Mouse (Mus musculus) kidney, embryonic 16.5 days (tissue): ENCODE results near the gene Runx1. TPM values are rescaled to one million over a fixed set of nuclear protein-coding genes. Genes with fewer than 3 reads are reported as not detected.

ENCODE experiments used
- ATAC-seq: fragments of 200-750 bp; cut with Nextera tagmentation; 2 replicates; pipeline ENCODE4 v1.8.0; 2017; ENCODE audit warnings: moderate TSS enrichment; ENCODE audit not compliant: low FRiP score, low TSS enrichment
- H3K27ac ChIP-seq: fragments of 300-500 bp; sonication (generic); 2 replicates; pipeline ENCODE4 v1.5.1; 2014; ENCODE audit warnings: low read length
- H3K27me3 ChIP-seq: fragments of 300-500 bp; sonication (generic); 2 replicates; pipeline ENCODE4 v1.6.1; 2014; ENCODE audit warnings: low read length, control low read depth, mixed read lengths; ENCODE audit not compliant: insufficient read depth
- H3K36me3 ChIP-seq: fragments of 300-500 bp; sonication (generic); 2 replicates; pipeline ENCODE4 v1.6.1; 2014; ENCODE audit warnings: low read length, control low read depth, mixed read lengths; ENCODE audit not compliant: insufficient read depth
- H3K4me1 ChIP-seq: fragments of 300-500 bp; sonication (generic); 2 replicates; pipeline ENCODE4 v1.6.1; 2014; ENCODE audit warnings: low read length, control low read depth, mixed read lengths; ENCODE audit not compliant: insufficient read depth
- H3K4me2 ChIP-seq: fragments of 300-500 bp; sonication (generic); replicated peaks from 2 replicates; pipeline ENCODE4 v1.6.1; 2014; ENCODE audit warnings: low read depth, low read length
- H3K4me3 ChIP-seq: fragments of 300-500 bp; sonication (generic); 2 replicates; pipeline ENCODE4 v1.5.1; 2014; ENCODE audit warnings: mild to moderate bottlenecking, low read length
- H3K9ac ChIP-seq: fragments of 300-500 bp; sonication (generic); replicated peaks from 2 replicates; pipeline ENCODE4 v1.6.1; 2014; ENCODE audit warnings: low read length
- H3K9me3 ChIP-seq: fragments of 300-500 bp; sonication (generic); 2 replicates; pipeline ENCODE4 v1.6.1; 2016; ENCODE audit warnings: low read length, control low read depth
- WGBS: fragments of 180-500 bp; shearing (Covaris S2); extraction: QIAGEN DNeasy Blood & Tissue Kit; methylation state at CpG from one replicate; pipeline ENCODE4 v1.1.7; 2014; 5-methylcytosine and 5-hydroxymethylcytosine counted together
- polyA plus RNA-seq: library from polyadenylated mRNA; unstranded; fragments of >200 nt; fragmentation: Nextera tagmentation; extraction: Ambion mirVana; gene quantifications from 2 replicates; pipeline ENCODE4 v1.2.1, GENCODE M21; 2015

Gene Runx1
- polyA plus RNA-seq, 1 experiment from 2014 or later: 1.6 TPM

GRCm38 (mm10) chr16:92827663-92828307, 1.8 kb upstream of the Runx1 start:
- no peak overlapping the region for H3K4me2 ChIP-seq

GRCm38 (mm10) chr16:92826683-92827082, 734 bp upstream of the Runx1 start:
- Histone ChIP-seq H3K9ac (no peak overlapping the region), H3K36me3 (no peaks in the 10 kb centered on the region), H3K27ac (no peak overlapping the region), H3K4me1 (peaks cover 18% of the 10 kb centered on the region), H3K9me3 (no peaks in the 10 kb centered on the region), H3K27me3 (no peaks in the 10 kb centered on the region), H3K4me3 (no peak overlapping the region), H3K4me2 (no peak overlapping the region)
- 90% methylated on average over 6 of the region's 6 CpGs for WGBS
- ATAC-seq: no peak

More at GRCm38 (mm10) chr16:92827663-92828307, 1.8 kb upstream of the Runx1 start:
- H3K9me3 ChIP-seq: no peaks in the 10 kb centered on the region
- no peak overlapping the region for H3K4me3 ChIP-seq
- no peak overlapping the region for H3K27ac ChIP-seq
- H3K9ac ChIP-seq: no peak overlapping the region
- ATAC-seq: no peak
- peaks cover 17% of the 10 kb centered on the region for H3K4me1 ChIP-seq
- no peaks in the 10 kb centered on the region for H3K27me3 ChIP-seq
- WGBS: 62% methylated on average over 7 of the region's 7 CpGs
- no peaks in the 10 kb centered on the region for H3K36me3 ChIP-seq

- no peak for ATAC-seq
- H3K27ac ChIP-seq: no peak overlapping the region
- H3K27me3 ChIP-seq: no peaks in the 10 kb centered on the region
- H3K9ac ChIP-seq: no peak overlapping the region
- peaks cover 12% of the 10 kb centered on the region; the same call in 1 of the 2 replicates for H3K4me1 ChIP-seq
- H3K4me3 ChIP-seq: no peak overlapping the region
- no peak overlapping the region for H3K4me2 ChIP-seq
- WGBS: 86% methylated on average over 18 of the region's 18 CpGs
- H3K9me3 ChIP-seq: no peaks in the 10 kb centered on the region
- H3K36me3 ChIP-seq: no peaks in the 10 kb centered on the region
Observed at GRCm38 (mm10) chr16:92825204-92825843, 625 bp downstream of the Runx1 start.

GRCm38 (mm10) chr16:92824723-92825203, 1.2 kb downstream of the Runx1 start:
- Histone ChIP-seq H3K9ac (no peak overlapping the region), H3K36me3 (no peaks in the 10 kb centered on the region), H3K9me3 (no peaks in the 10 kb centered on the region), H3K4me1 (peaks cover 9% of the 10 kb centered on the region; the same call in 1 of the 2 replicates), H3K4me2 (no peak overlapping the region), H3K27ac (no peak overlapping the region), H3K27me3 (no peaks in the 10 kb centered on the region), H3K4me3 (no peak overlapping the region)
- WGBS: 88% methylated on average over 9 of the region's 9 CpGs
- no peak for ATAC-seq

GRCm38 (mm10) chr16:92824003-92824722, 1.8 kb downstream of the Runx1 start:
- Histone ChIP-seq H3K4me3 (no peak overlapping the region), H3K4me1 (peaks cover 9% of the 10 kb centered on the region; the same call in 1 of the 2 replicates), H3K9ac (no peak overlapping the region), H3K27ac (no peak overlapping the region), H3K36me3 (no peaks in the 10 kb centered on the region), H3K4me2 (no peak overlapping the region), H3K9me3 (no peaks in the 10 kb centered on the region), H3K27me3 (no peaks in the 10 kb centered on the region)
- ATAC-seq: peak; percentile 40; the same call in 1 of the 2 replicates
- WGBS: 78% methylated on average over 6 of the region's 6 CpGs

- H3K36me3 ChIP-seq: no peaks in the 10 kb centered on the region
- no peak for ATAC-seq
- no peaks in the 10 kb centered on the region for H3K9me3 ChIP-seq
- no peak overlapping the region for H3K4me3 ChIP-seq
- no peak overlapping the region for H3K4me2 ChIP-seq
- peaks cover 9% of the 10 kb centered on the region; the same call in 1 of the 2 replicates for H3K4me1 ChIP-seq
- no peaks in the 10 kb centered on the region for H3K27me3 ChIP-seq
- H3K9ac ChIP-seq: no peak overlapping the region
- 52% methylated on average over 5 of the region's 5 CpGs for WGBS
- no peak overlapping the region for H3K27ac ChIP-seq
Observed at GRCm38 (mm10) chr16:92823381-92823862, 2.5 kb downstream of the Runx1 start.

GRCm38 (mm10) chr16:92822676-92823075, 3.3 kb downstream of the Runx1 start:
- Histone ChIP-seq H3K27me3 (no peaks in the 10 kb centered on the region), H3K36me3 (no peaks in the 10 kb centered on the region), H3K4me1 (peaks cover 9% of the 10 kb centered on the region; the same call in 1 of the 2 replicates), H3K9ac (no peak overlapping the region), H3K27ac (no peak overlapping the region), H3K4me3 (no peak overlapping the region), H3K4me2 (no peak overlapping the region), H3K9me3 (no peaks in the 10 kb centered on the region)
- 77% methylated on average over 12 of the region's 12 CpGs for WGBS
- no peak for ATAC-seq

- Histone ChIP-seq H3K9me3 (no peaks in the 10 kb centered on the region), H3K27me3 (no peaks in the 10 kb centered on the region), H3K36me3 (no peaks in the 10 kb centered on the region), H3K4me1 (peaks cover 9% of the 10 kb centered on the region; the same call in 1 of the 2 replicates), H3K9ac (no peak overlapping the region), H3K27ac (no peak overlapping the region), H3K4me2 (no peak overlapping the region), H3K4me3 (no peak overlapping the region)
- 50% methylated on average over 14 of the region's 14 CpGs for whole genome bisulfite sequencing
- ATAC-seq: peak; percentile 62; the same call in 1 of the 2 replicates
Observed at GRCm38 (mm10) chr16:92821938-92822629, 3.9 kb downstream of the Runx1 start.

- H3K27ac ChIP-seq: no peak overlapping the region
- no peaks in the 10 kb centered on the region for H3K36me3 ChIP-seq
- WGBS: 32% methylated on average over 5 of the region's 5 CpGs
- no peak overlapping the region for H3K9ac ChIP-seq
- H3K4me1 ChIP-seq: peaks cover 9% of the 10 kb centered on the region; the same call in 1 of the 2 replicates
- no peaks in the 10 kb centered on the region for H3K27me3 ChIP-seq
- H3K4me2 ChIP-seq: no peak overlapping the region
- H3K4me3 ChIP-seq: no peak overlapping the region
- no peak for ATAC-seq
- no peaks in the 10 kb centered on the region for H3K9me3 ChIP-seq
Observed at GRCm38 (mm10) chr16:92821596-92821937, 4.4 kb downstream of the Runx1 start.
